Mouse (Mus musculus) G1E (cell line): ENCODE data around the gene Galc.

Experiments used
- CTCF ChIP-seq: IDR thresholded peaks from 2 replicates; pipeline ENCODE4 v1.5.1; 2012; ENCODE audit warnings: low read depth, low read length, inconsistent platforms, mixed read lengths
- POLR2AphosphoS5 ChIP-seq: IDR thresholded peaks from 2 replicates; pipeline ENCODE4 v1.6.1; 2012; ENCODE audit warnings: low read depth, low read length, inconsistent platforms; ENCODE audit not compliant: insufficient replicate concordance
- TAL1 ChIP-seq: conservative IDR thresholded peaks from 2 replicates; pipeline ENCODE4 v1.6.1; 2012; ENCODE audit warnings: low read depth, low read length, inconsistent platforms, mixed read lengths

- TF ChIP-seq CTCF = no peak
- no peak for TF ChIP-seq TAL1
- TF ChIP-seq POLR2AphosphoS5 = no peak
These were observed 35.0 kb upstream of the Galc start for GRCm38 (mm10) chr12:98294241-98294640.
